Mouse (Mus musculus) cerebellum, adult 11-12 months (tissue): Measurements from ENCODE around the gene Sparcl1.
A peak's percentile ranks its signal among the peaks of the same experiment; 100 is the strongest.

Experiments
- DNase-seq: peaks from one replicate; pipeline ENCODE4 v3.0.0; 2022

The Sparcl1 gene

DNA sequence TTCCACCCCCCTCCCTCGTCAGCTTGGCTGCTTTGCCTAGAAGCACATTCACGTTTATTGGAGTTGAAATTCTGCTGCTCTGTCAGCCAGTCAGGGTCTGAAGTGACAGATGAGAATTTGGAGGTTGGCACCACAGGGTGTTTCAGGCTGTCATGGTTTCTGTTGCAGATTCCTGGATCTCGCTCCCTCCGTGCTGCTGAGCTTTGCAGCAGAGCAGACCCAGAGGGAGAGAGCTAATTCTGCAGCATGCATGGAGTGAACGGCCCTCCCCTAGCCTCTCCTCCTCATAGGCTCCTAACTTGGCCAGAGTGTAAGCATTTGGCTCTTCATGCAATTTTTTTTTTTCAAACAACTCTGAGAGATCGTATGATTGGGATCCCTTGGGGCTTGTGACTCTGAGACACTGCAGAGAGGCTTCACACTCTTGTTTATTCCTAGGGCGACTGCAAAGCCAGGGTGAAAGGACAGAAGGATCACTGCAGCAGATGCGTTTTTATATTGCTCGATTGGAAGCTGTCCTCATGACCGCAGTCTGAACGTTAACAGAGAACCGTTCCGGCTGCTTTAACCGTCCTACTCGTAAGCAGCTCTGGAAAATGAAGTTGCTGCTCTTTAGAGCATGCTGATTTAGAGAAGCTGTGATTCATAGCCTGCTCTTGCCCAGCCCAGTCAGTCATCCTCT, at the start of gene Sparcl1:
Gene Sparcl1, minus strand, starts transcription at position 243 of the 682 bp plus-strand sequence.
- DNase-seq: peak; percentile 37

GRCm38 (mm10) chr5:104161390-104161789, 47.9 kb upstream of the Sparcl1 start:
- DNase-seq: no peak

GRCm38 (mm10) chr5:104160581-104160980, 47.0 kb upstream of the Sparcl1 start:
- no peak for DNase-seq

DNA sequence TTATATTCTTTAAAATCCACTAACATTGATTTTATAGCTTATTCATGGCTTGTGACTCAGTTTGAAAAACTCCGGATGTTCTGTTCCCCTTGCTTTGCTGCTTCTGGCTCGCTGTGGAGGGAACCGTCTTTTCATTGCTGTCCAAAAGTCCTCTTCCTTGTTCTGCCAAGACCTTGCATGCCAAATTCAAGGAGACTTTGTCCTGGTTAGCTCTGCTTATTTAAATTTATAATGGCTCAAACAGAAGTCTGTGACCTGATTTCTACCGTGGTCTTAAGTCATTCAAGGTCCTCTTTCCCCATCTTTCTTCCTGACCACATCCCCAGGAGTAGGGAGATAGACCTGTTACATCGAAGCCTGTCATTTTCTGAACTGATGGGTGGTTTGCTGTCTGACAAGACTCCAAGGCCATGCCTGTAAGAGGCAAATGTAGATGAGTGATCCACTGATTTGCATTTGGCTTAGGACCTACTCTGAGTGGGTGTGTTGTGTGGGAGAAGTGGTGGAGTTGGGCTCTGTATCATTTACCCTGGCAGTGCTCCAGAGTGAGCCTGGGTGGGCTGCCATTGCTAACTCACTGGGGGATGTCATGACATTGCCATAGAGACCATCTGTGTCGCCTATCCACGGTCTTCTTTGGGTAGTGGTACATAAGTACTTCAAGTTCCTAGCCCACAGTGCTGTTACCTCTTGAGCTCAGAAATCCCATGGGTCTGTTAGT, 45.0 kb upstream of the Sparcl1 start:
- peak; percentile 16 for DNase-seq

DNA sequence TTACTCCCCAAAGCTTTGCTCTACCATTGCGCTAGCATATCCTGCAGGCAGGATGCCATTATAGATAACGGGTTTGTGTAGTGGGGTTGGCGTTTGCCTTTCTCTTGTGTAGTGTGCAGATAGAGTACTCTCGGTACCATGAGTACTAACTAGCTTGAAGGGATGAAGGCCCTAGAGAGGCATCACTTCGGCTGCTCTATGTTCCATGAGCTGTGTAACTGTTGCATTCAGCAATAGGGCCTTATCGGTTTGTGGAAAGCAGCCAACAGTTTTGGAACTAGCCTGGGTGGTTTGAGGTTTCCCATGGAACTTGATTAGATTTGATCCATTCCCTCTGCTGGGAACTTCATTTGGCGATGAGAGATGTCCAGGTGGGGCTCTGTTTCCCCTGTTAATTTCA, 44.2 kb upstream of the Sparcl1 start:
- DNase-seq: no peak

DNA sequence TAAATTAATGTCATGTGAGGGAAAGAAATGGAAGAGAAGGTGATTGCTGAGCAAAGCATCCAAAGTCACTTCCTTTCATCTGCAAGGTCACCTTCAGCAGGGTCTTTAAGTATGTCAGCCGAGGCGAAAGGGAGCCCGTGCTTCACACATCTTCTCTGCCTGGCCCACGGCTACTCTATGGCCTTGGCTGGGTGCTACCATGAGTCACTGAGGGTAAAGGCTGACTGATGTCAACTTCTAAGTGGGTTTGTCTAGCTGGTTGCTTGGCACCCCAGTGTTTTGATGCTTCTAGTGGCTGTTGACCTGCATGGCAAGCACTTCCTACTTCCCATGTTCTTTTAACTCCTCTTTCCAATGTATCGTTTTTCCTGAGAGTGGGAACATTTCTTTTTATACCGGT, 36.7 kb upstream of the Sparcl1 start:
- DNase-seq: no peak

GRCm38 (mm10) chr5:104149349-104149748, 35.8 kb upstream of the Sparcl1 start:
- DNase-seq: no peak

DNA sequence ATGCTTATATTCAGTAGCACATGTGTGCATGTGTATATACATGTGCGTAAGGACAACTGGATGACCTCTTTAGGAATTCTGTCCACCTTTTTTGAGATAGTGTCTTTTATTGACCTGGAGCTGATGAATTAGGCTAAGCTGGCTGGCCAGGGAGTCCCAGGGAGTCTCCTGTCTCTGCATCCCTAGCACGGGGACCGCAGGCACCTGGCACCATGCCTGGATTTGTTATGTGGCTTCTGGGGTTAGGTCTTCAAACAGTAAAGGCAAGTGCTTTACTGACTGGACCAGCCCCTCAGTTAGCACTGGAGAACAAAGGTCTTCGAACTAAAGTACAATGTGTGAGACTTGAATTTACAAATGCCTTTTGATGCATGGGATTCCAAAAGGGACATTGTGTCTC, 30.5 kb upstream of the Sparcl1 start:
- DNase-seq: no peak

- DNase-seq: no peak
These were observed 27.5 kb upstream of the Sparcl1 start for GRCm38 (mm10) chr5:104141067-104141466.

- DNase-seq: no peak
These were observed 24.5 kb upstream of the Sparcl1 start for GRCm38 (mm10) chr5:104137920-104138541.

GRCm38 (mm10) chr5:104133752-104134151, 20.2 kb upstream of the Sparcl1 start:
- no peak for DNase-seq

GRCm38 (mm10) chr5:104131544-104131943, 18.0 kb upstream of the Sparcl1 start:
- no peak for DNase-seq

- DNase-seq: no peak
These were observed 17.4 kb upstream of the Sparcl1 start for GRCm38 (mm10) chr5:104130891-104131290.

DNA sequence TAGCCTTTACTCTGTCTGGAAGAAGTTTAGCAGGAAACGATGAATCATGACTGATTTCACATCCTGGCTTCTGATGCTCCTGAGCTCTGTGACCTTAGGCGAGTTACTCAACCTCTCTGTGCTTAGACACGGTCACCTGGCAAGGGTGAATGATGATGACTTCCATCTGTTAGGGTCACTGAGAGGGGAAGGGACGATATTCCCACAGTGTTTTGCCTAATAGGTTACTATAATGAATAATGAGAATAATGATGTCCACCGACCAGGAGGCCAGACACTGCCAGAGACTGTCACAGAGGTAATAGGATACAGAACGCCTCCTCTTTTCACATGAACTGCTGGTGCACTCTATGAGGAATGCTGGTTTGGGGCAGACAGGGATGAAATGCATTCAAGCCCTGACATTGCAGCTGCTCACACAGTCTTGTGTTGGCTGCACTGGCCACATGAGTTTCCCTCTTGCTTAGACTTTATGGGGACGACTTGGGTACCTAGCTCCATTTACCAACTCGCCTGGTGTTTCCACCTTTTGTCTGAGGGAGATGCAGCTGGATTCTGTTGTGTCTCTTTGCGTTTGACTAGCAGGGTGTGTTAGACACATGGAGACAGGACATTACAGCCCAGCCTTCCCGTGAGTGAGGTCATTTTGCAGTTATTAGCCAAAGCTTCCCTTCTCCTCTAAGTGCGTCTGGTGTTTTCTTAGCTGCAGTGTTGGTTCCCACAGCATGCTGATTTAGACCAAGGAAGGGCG, 14.9 kb upstream of the Sparcl1 start:
- DNase-seq: no peak

GRCm38 (mm10) chr5:104127351-104127750, 13.8 kb upstream of the Sparcl1 start:
- no peak for DNase-seq

DNA sequence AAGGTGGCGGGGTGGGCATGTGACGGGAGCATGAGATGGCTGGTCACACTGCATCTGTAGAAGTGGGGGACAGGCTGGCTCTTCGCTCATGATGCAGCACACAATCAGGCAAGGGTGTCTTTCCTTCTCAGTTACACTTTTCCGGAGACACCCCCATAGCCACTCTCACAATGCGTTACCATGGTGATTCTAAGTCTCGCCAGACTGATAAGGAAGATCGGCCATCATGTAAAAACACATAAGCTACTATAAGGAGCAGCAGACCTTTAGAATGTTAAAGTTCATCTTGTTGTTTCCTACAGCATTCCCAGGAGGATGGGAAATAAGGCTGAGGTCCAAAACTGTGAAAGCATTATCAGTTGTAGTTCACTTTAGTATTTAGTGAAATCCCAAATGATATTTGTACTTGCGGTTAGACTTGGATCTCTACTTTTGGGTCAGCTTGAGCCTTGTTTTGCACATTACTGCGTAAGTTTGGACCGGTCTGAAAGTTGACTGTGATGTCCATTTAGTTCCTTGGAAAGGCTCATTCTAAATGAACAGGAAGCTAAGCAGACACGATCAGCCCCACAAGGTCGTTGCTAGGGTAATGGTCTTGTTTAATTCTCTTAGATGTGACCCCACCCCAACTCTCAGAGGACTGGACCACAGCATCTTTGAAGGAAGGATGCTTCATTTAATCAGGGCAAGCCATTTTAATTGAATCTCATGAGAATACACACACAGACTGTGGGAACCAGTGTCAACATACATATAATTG, 13.2 kb upstream of the Sparcl1 start:
- DNase-seq: no peak

DNA sequence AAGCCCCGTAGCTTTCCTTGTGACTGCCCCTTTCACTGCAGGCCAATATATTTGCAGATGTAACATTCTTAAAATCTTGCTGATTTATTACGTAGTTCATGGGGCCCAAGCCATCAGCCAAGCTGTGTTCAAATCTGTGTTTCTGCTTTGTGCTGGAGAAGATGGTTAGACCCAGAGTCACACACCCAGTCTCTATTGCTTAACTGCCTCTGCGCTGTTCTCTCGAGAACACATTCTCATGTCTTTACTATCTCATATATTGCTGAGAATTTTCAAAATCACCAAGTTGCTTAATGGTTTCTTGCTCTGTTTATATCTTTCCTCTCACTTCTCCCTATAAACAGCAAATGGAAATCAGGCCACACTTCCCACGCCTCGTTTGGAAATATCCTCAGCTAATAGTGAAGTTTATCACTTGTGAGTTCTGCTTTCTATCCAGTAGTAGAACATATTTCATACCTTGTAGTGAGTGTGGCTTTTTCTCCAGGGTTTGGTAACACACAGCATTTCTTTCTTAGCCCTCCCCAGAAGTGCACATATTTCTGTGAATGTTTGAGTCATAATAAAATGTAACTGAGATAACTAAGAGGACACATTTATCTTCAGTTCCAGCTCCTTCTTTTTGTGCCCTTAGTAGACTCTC, 10.6 kb upstream of the Sparcl1 start:
- no peak for DNase-seq

DNA sequence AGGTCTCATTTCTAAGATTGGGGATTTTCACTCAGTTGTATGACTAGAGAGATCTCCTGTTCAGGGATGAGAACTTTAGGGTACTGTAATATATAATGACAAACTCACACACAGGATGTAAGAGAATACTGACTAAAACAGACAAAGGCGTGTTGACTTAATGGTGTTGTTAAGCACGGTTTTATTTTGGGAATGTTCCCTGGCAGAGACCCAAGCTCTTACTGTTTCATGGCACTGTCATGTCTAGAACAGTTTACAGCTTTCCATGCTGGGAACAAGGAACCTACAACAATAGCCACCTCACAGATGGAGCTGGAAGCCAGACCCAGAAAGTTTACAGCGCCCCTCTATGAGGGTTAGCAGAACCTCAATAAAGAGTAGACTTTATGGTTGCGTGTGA, 2.4 kb upstream of the Sparcl1 start:
- DNase-seq: no peak

GRCm38 (mm10) chr5:104115118-104115517, 1.6 kb upstream of the Sparcl1 start:
- no peak for DNase-seq

GRCm38 (mm10) chr5:104112511-104112910, 1.0 kb downstream of the Sparcl1 start:
- no peak for DNase-seq

DNA sequence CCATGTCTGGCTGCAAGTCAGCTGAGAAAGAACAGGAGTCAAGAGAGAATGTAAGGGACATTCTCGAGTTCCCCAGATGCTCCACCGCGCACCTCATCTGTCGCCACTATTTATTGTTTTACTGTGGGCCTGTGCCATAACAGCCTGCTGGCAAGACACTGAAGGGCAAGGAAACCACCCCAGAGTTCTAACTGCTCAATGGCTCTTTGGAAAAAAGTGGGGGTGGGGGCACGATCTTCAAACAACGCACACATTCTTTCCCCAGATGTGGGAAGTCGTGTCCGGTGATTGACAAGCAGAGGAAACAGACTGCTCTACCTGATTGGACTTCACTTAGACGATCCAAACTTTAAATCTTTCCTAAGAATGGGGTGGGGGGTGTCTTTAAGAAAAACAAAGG, 1.5 kb downstream of the Sparcl1 start:
- DNase-seq: no peak
